Mouse (Mus musculus): Measurements from ENCODE around the gene Mapre3. TPM values are rescaled to one million over a fixed set of nuclear protein-coding genes. Genes with fewer than 3 reads are reported as not detected.
"Not testable (repeated sequence)": the region's sequence is repeated elsewhere in the genome, so short reads cannot be mapped to it uniquely, and the experiment has no call there.

Gene Mapre3
- total RNA-seq, 1 experiment, result 2.3 TPM

DNA sequence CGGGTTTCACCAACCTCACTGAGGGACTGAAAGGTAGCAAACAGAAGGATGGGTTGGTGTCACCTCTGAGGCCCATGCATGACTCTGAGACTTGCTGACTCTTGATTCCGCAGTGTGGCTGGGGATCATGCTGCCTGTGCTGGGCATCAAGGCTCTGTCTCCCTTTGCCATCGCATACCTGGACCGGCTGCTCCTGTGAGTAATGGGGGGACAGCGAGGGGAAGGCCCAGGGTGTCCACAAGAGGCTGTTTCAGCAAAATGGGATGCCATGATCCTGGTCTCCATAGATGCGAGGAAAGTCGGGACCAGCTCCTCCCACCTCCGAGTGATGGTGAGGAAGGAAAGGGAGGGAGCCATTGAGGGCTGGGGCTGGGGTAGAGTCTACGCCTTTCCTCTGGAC, 58.1 kb downstream of the Mapre3 start:
- Histone ChIP-seq H3K9me3 (ENCODE audit: control insufficient read depth, insufficient read depth, low read depth, low read length) (no peaks in the 10 kb centered on the region), H3K36me3 (ENCODE audit: control insufficient read depth, insufficient read depth, low read length, poor library complexity, severe bottlenecking) (peaks cover 55% of the 10 kb centered on the region), H3K9ac (ENCODE audit: insufficient read depth, low read depth, low read length, poor library complexity, severe bottlenecking) (no peak overlapping the region), H3K4me1 (ENCODE audit: control insufficient read depth in 2 of 2, insufficient read depth in 2 of 2, low read length in 2 of 2, poor library complexity in 1 of 2) (no peaks in the 10 kb centered on the region), H3K27ac (ENCODE audit: insufficient read depth, low read depth, low read length, poor library complexity, severe bottlenecking) (no peak overlapping the region), H3K4me3 (ENCODE audit: insufficient read depth in 1 of 2, low read depth in 1 of 2, low read length in 2 of 2, poor library complexity in 1 of 2, severe bottlenecking in 1 of 2) (no peak overlapping the region)
- TF ChIP-seq ZNF384 (IDR thresholded peaks at IDR 0.05; ENCODE audit: low read depth, low read length) (no peak), ZC3H11A (IDR thresholded peaks at IDR 0.05; ENCODE audit: borderline replicate concordance, low read depth, low read length) (no peak), CHD2 (IDR thresholded peaks at IDR 0.05; ENCODE audit: low read depth, low read length) (no peak), MAFK (IDR thresholded peaks at IDR 0.05; ENCODE audit: insufficient read depth, low read depth, low read length) (no peak)
- DNase-seq (ENCODE audit: low read depth, low spot score), result no peak
- in situ Hi-C loops (cut with MboI; ENCODE audit: low sequenced_read_pairs in 2 of 2, unreplicated experiment in 2 of 2), result no loop called here

DNA sequence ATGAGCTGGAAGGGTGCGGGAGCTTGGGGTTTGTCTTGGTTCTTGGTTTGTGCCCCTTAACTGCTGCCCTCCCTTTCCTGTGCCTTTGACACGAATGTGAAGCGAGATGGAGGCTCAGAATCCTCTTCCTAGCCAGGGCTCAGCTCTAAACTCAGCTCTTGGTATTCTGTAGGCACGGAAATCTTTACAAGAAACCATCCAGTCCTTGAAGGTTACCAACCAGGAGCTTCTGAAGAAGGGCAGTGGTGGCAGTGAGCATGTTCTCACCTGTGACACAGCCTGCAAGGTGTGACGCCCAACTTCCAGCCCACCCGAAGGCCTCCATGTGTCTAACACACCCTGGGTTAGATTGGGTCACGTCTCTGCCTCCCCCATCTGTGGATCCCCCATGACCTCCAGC, 59.9 kb downstream of the Mapre3 start:
- Histone ChIP-seq H3K9me3 (ENCODE audit: control insufficient read depth, insufficient read depth, low read depth, low read length) (no peaks in the 10 kb centered on the region), H3K9ac (ENCODE audit: insufficient read depth, low read depth, low read length, poor library complexity, severe bottlenecking) (no peak overlapping the region), H3K27ac (ENCODE audit: insufficient read depth, low read depth, low read length, poor library complexity, severe bottlenecking) (no peak overlapping the region), H3K4me3 (ENCODE audit: insufficient read depth in 1 of 2, low read depth in 1 of 2, low read length in 2 of 2, poor library complexity in 1 of 2, severe bottlenecking in 1 of 2) (no peak overlapping the region), H3K4me1 (ENCODE audit: control insufficient read depth in 2 of 2, insufficient read depth in 2 of 2, low read length in 2 of 2, poor library complexity in 1 of 2) (peaks cover 0 to 3% of the 10 kb centered on the region in 2 experiments; a peak in 1 of 4 replicates), H3K36me3 (ENCODE audit: control insufficient read depth, insufficient read depth, low read length, poor library complexity, severe bottlenecking) (peaks cover 59% of the 10 kb centered on the region)
- in situ Hi-C loops (cut with MboI; ENCODE audit: low sequenced_read_pairs in 2 of 2, unreplicated experiment in 2 of 2), result no loop called here
- no peak for TF ChIP-seq HCFC1 (IDR thresholded peaks at IDR 0.05; ENCODE audit: borderline replicate concordance, insufficient read depth, low read length)
- DNase-seq (ENCODE audit: low read depth, low spot score), result no peak

DNA sequence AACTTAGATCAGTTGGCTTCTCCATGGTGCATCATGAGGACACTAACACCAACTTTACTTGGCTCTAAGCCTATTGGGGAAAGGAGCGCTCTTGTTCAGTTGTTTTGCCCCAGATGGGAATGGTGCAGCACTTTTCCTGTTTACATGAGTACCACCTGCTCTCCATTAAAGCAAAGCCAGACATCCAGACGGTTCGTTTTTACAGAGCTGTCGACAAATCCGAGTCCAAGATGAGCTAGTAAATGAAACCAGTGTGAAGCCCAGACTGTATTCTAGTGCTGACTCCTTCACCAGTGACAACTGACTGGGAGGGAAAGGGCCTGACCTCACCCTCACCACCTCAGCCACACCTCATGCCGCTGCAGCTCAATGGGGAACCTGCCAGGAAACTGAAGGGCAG, 64.2 kb downstream of the Mapre3 start:
- no peak for TF ChIP-seq CHD2 (IDR thresholded peaks at IDR 0.05; ENCODE audit: low read depth, low read length)
- TF ChIP-seq ZC3H11A (IDR thresholded peaks at IDR 0.05; ENCODE audit: borderline replicate concordance, low read depth, low read length), result no peak
- TF ChIP-seq ZNF384 (IDR thresholded peaks at IDR 0.05; ENCODE audit: low read depth, low read length), result no peak
- TF ChIP-seq HCFC1 (IDR thresholded peaks at IDR 0.05; ENCODE audit: borderline replicate concordance, insufficient read depth, low read length), result no peak
- TF ChIP-seq MAFK (IDR thresholded peaks at IDR 0.05; ENCODE audit: insufficient read depth, low read depth, low read length), result no peak
- no peak overlapping the region for H3K27ac ChIP-seq (ENCODE audit: insufficient read depth, low read depth, low read length, poor library complexity, severe bottlenecking)
- peaks cover 3% of the 10 kb centered on the region in 2 experiments; a peak in 2 of 4 replicates for H3K4me1 ChIP-seq (ENCODE audit: control insufficient read depth in 2 of 2, insufficient read depth in 2 of 2, low read length in 2 of 2, poor library complexity in 1 of 2)
- peaks cover 37% of the 10 kb centered on the region for H3K36me3 ChIP-seq (ENCODE audit: control insufficient read depth, insufficient read depth, low read length, poor library complexity, severe bottlenecking)
- no peak overlapping the region for H3K4me3 ChIP-seq (ENCODE audit: insufficient read depth in 1 of 2, low read depth in 1 of 2, low read length in 2 of 2, poor library complexity in 1 of 2, severe bottlenecking in 1 of 2)
- H3K9ac ChIP-seq (ENCODE audit: insufficient read depth, low read depth, low read length, poor library complexity, severe bottlenecking), result no peak overlapping the region
- DNase-seq (ENCODE audit: low read depth, low spot score), result no peak
- in situ Hi-C loops (cut with MboI; ENCODE audit: low sequenced_read_pairs in 2 of 2, unreplicated experiment in 2 of 2), result no loop called here
- no peaks in the 10 kb centered on the region for H3K9me3 ChIP-seq (ENCODE audit: control insufficient read depth, insufficient read depth, low read depth, low read length)

DNA sequence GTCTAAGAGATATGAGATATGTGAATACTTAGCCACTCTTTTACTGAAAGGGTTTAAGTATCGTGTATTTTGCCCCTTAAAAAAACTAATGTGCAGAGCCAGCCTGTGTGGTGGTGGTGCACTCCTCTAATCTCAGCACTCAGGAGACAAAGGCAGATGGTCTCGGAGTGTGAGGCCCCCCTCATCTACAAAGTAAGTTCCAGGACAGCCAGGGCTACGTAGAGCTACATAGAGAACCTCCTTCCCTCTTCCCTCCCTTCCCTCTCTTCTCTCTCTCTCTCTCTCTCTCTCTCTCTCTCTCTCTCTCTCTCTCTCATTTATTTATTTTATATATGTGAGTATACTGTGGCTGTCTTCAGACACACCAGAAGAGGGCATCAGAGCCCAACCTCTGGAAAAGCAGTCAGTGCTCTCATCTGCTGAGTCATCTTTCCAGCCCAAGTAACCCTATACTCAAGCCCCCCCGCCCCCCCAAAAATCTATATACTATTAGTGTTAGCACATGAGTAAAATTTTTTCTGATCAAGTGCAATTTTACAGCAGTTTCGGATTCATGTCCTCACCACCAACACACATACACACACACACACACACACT, 65.0 kb downstream of the Mapre3 start:
- no peak for TF ChIP-seq ZNF384 (IDR thresholded peaks at IDR 0.05; ENCODE audit: low read depth, low read length)
- no peak for TF ChIP-seq ZC3H11A (IDR thresholded peaks at IDR 0.05; ENCODE audit: borderline replicate concordance, low read depth, low read length)
- no peak for TF ChIP-seq CHD2 (IDR thresholded peaks at IDR 0.05; ENCODE audit: low read depth, low read length)
- no peak overlapping the region for H3K27ac ChIP-seq (ENCODE audit: insufficient read depth, low read depth, low read length, poor library complexity, severe bottlenecking)
- H3K4me1 ChIP-seq (ENCODE audit: control insufficient read depth in 2 of 2, insufficient read depth in 2 of 2, low read length in 2 of 2, poor library complexity in 1 of 2), result peaks cover 3% of the 10 kb centered on the region in 2 experiments; a peak in 2 of 4 replicates
- in situ Hi-C loops (cut with MboI; ENCODE audit: low sequenced_read_pairs in 2 of 2, unreplicated experiment in 2 of 2), result no loop called here
- no peak overlapping the region for H3K4me3 ChIP-seq (ENCODE audit: insufficient read depth in 1 of 2, low read depth in 1 of 2, low read length in 2 of 2, poor library complexity in 1 of 2, severe bottlenecking in 1 of 2)
- DNase-seq (ENCODE audit: low read depth, low spot score), result no peak
- H3K36me3 ChIP-seq (ENCODE audit: control insufficient read depth, insufficient read depth, low read length, poor library complexity, severe bottlenecking), result peaks cover 29% of the 10 kb centered on the region
- H3K9me3 ChIP-seq (ENCODE audit: control insufficient read depth, insufficient read depth, low read depth, low read length), result no peaks in the 10 kb centered on the region
- H3K9ac ChIP-seq (ENCODE audit: insufficient read depth, low read depth, low read length, poor library complexity, severe bottlenecking), result no peak overlapping the region

DNA sequence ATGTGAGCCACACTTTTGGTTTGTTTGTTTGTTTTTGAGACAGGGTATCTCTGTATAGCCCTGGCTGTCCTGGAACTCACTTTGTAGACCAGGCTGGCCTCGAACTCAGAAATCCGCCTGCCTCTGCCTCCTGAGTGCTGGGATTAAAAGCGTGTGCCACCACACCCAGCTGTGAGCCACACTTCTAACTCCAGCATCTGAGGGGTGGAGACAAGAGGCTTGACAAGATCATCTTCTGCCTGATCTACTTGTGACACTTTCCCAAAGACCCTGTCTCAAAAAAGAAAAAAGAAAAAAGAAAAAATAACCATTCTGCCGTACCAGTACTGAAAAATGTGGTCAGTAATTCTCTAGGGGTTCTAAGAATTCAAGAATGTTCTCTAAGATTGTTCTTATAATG, 67.4 kb downstream of the Mapre3 start:
- H3K4me3 ChIP-seq (ENCODE audit: insufficient read depth in 1 of 2, low read depth in 1 of 2, low read length in 2 of 2, poor library complexity in 1 of 2, severe bottlenecking in 1 of 2); H3K9ac ChIP-seq (ENCODE audit: insufficient read depth, low read depth, low read length, poor library complexity, severe bottlenecking); H3K4me1 ChIP-seq (ENCODE audit: control insufficient read depth in 2 of 2, insufficient read depth in 2 of 2, low read length in 2 of 2, poor library complexity in 1 of 2); in situ Hi-C loops (cut with MboI; ENCODE audit: low sequenced_read_pairs in 2 of 2, unreplicated experiment in 2 of 2); H3K9me3 ChIP-seq (ENCODE audit: control insufficient read depth, insufficient read depth, low read depth, low read length); H3K27ac ChIP-seq (ENCODE audit: insufficient read depth, low read depth, low read length, poor library complexity, severe bottlenecking); DNase-seq (ENCODE audit: low read depth, low spot score); H3K36me3 ChIP-seq (ENCODE audit: control insufficient read depth, insufficient read depth, low read length, poor library complexity, severe bottlenecking): not testable (repeated sequence)

Data from ES-E14 (cell line).